Mouse (Mus musculus) liver, embryonic 14.5 days (tissue): Measurements from ENCODE around the gene Tnfsf12.

ENCODE experiments used
- CTCF ChIP-seq: IDR thresholded peaks from 2 replicates; pipeline ENCODE4 v1.5.1; 2016; ENCODE audit warnings: antibody characterized with exemption, low read depth, control low read depth
- EP300 ChIP-seq: IDR thresholded peaks from 2 replicates; pipeline ENCODE4 v1.6.1; 2016; ENCODE audit warnings: antibody characterized with exemption, low read depth

DNA sequence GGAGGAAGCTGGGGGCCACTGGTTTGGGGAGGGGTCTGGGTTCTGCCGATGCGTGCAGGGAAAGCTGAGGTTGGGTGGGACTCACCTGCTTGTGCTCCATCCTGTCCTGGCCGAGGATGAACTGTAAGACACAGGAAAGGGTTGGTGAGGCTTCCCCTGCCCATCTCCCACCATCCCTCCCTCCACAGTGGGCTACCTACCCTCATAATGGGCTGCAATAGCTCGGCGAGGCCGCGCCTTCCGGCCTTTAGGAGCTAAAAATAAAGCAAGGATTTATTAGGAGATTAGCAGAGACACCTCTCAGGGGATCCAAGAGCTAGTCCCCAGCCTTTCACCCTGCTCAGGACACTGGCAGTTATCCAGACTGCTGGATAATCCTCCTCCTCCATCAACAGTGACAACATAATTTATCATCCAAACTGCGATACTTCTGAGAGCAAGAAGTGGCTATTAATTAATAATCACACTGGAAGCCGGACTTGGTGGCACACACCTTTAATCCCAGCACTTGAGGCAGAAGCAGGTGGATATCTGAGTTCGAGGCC is 2.2 kb downstream of the Tnfsf12 start:
- TF ChIP-seq CTCF, result no peak
- no peak for TF ChIP-seq EP300
